Mouse (Mus musculus) spleen, adult 2 months (tissue): ENCODE results near the gene Flnb.

Source experiments
- CTCF ChIP-seq: fragments of 200-500 bp; IDR thresholded peaks from 2 replicates; pipeline ENCODE4 v1.5.1; 2011; ENCODE audit warnings: mild to moderate bottlenecking, inconsistent platforms; ENCODE audit not compliant: insufficient read depth, insufficient read length, insufficient replicate concordance; ENCODE audit errors: extremely low read depth
- POLR2A ChIP-seq: fragments of 200-500 bp; IDR thresholded peaks from 2 replicates; pipeline ENCODE4 v1.6.1; 2011; ENCODE audit warnings: low read depth, low read length, inconsistent platforms

- TF ChIP-seq CTCF (no peak), POLR2A (no peak)
Observed at GRCm38 (mm10) chr14:8000247-8000646, 182.5 kb downstream of the Flnb start.
